Comparison of ENCODE assay signal across 15 mouse cellular contexts in the genomic region with DNA sequence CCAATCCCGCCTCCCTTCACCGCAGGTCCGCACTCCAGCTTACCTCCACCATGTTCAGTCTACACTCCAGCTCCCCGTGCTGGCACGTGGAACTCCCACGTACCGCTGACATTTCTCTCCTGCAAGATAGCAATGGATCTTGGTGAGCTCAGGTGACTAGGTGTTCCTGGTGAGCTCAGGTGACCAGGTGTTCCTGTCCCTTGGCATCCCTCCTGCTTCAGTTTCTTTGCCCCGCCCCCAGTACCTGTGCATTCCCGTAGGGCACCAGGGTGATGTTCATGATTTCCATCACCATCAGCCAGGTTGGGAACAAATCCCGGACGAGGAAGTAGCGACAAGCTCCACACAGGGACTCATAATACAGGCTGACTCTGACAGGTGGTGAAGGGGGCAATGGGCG. TPM values are rescaled to one million over a fixed set of nuclear protein-coding genes. Genes with fewer than 3 reads are reported as not detected.
DNase-seq lines count a peak whose midpoint lies in the region; ATAC-seq lines count a peak whose summit lies in the region.
"Had no signal": no experiment of that assay in that cellular context is flagged by ENCODE, and none has a peak within 500 bp of the region (broad histone marks: within the 10 kb centered on the region; RNA-seq: fewer than 3 reads in every experiment).

No protein-coding gene starts in this region.

- WGBS in lung, embryonic 15.5 days, result 84% methylated on average over 13 of the region's 13 CpGs
- 75% methylated on average over 13 of the region's 13 CpGs for WGBS in liver, embryonic 13.5 days (ENCODE audit: insufficient replicate concordance)

- DNase-seq in lung, postnatal 36 days, result no peak
- no peak for DNase-seq in liver, embryonic 13.5 days
- DNase-seq in layer of hippocampus, postnatal 10 days (ENCODE audit: low spot score in 2 of 2), result no peak
- no peak for DNase-seq in c-Kit-positive CD71-positive TER-119-positive erythroid progenitor cells, embryonic 14.5 days (ENCODE audit: low spot score)
- DNase-seq: adrenal gland, postnatal 25 days; cerebellum, adult 2 months; heart, adult 18-20 months; kidney, adult 11 months; lung, adult 18-20 months; right cerebral cortex, postnatal 4 days had no signal

- H3K9ac ChIP-seq in lung, embryonic 15.5 days, result no peak overlapping the region
- H3K9ac ChIP-seq in liver, embryonic 13.5 days, result peak overlapping the region; percentile 83

- no peak overlapping the region for H3K27ac ChIP-seq in lung, embryonic 15.5 days
- H3K27ac ChIP-seq in liver, embryonic 13.5 days, result peak overlapping the region; percentile 96

- H3K27me3 ChIP-seq in erythroblast, embryonic 14.5 days (ENCODE audit: control insufficient read depth), result no peaks in the 10 kb centered on the region
- H3K27me3 ChIP-seq in lung, embryonic 15.5 days, result no peaks in the 10 kb centered on the region
- H3K27me3 ChIP-seq in liver, embryonic 13.5 days, result no peaks in the 10 kb centered on the region

- ATAC-seq in erythroblast, adult 5-6 weeks (replicated peaks; ENCODE audit: low FRiP score, poor library complexity, severe bottlenecking), result no peak
- no peak for ATAC-seq in lung, embryonic 15.5 days (ENCODE audit: borderline replicate concordance, extremely low read depth, low FRiP score, low TSS enrichment)
- ATAC-seq in liver, embryonic 13.5 days (ENCODE audit: low read depth), result no peak
- ATAC-seq in inflammation-experienced regulatory T-cells, adult 6 months, result no peak
- ATAC-seq: midbrain, embryonic 16.5 days had no signal

- peak overlapping the region; percentile 97; the same call in 1 of the 2 replicates for H3K4me2 ChIP-seq in lung, embryonic 15.5 days
- peak overlapping the region; percentile 98 for H3K4me2 ChIP-seq in liver, embryonic 13.5 days

- peaks cover 95% of the 10 kb centered on the region for H3K4me1 ChIP-seq in erythroblast, embryonic 14.5 days (ENCODE audit: control insufficient read depth)
- peaks cover 41% of the 10 kb centered on the region for H3K4me1 ChIP-seq in lung, embryonic 15.5 days
- H3K4me1 ChIP-seq in liver, embryonic 13.5 days (replicated peaks), result peaks cover 94% of the 10 kb centered on the region

- peaks cover 36% of the 10 kb centered on the region for H3K36me3 ChIP-seq in erythroblast, embryonic 14.5 days (ENCODE audit: control insufficient read depth)
- H3K36me3 ChIP-seq in lung, embryonic 15.5 days, result peaks cover 14% of the 10 kb centered on the region
- peaks cover 21% of the 10 kb centered on the region for H3K36me3 ChIP-seq in liver, embryonic 13.5 days

- H3K4me3 ChIP-seq in erythroblast, embryonic 14.5 days (replicated peaks), result peak overlapping the region; percentile 52
- no peak overlapping the region for H3K4me3 ChIP-seq in lung, embryonic 15.5 days
- peak overlapping the region; percentile 68 for H3K4me3 ChIP-seq in liver, embryonic 13.5 days (replicated peaks)

- H3K9me3 ChIP-seq in erythroblast, embryonic 14.5 days (ENCODE audit: control insufficient read depth, low read length), result no peaks in the 10 kb centered on the region
- no peaks in the 10 kb centered on the region for H3K9me3 ChIP-seq in lung, embryonic 15.5 days
- no peaks in the 10 kb centered on the region for H3K9me3 ChIP-seq in liver, embryonic 13.5 days (replicated peaks)

RNA-seq across cellular contexts. Expression of gene Mpv17l2, which starts 3.9 kb away (rescaled TPM):
- 11.4 and 15.6 TPM in 2 replicates for polyA plus RNA-seq in erythroblast, embryonic 14.5 days (2012)
- total RNA-seq in erythroblast, adult 5-6 weeks (2015; ENCODE audit: low replicate concordance), result 8.2 and 9.6 TPM in 2 replicates
- total RNA-seq in erythroblast, adult 5-6 weeks (2017; ENCODE audit: low replicate concordance), result 3.8 and 6.4 TPM in 2 replicates
- 35.4 and 36.2 TPM in 2 replicates for polyA plus RNA-seq in lung, embryonic 15.5 days (2015; fragmentation: Nextera tagmentation; extraction: Ambion mirVana)
- polyA plus RNA-seq in liver, embryonic 13.5 days (2015; fragmentation: Nextera tagmentation; extraction: Ambion mirVana), result 45.6 and 50.4 TPM in 2 replicates
- total RNA-seq in layer of hippocampus, postnatal 10 days (2021), result 10 to 100 TPM; 45.3 to 49.9 TPM
- polyA plus RNA-seq in inflammation-experienced regulatory T-cells, adult 6 months (2017; shearing (Covaris generic)), result 10 to 100 TPM; 35.5 to 46.1 (median 42.5) TPM

RNA-seq across cellular contexts. Expression of gene Rab3a, which starts 10.2 kb away (rescaled TPM):
- 0.30 and 0.59 TPM in 2 replicates for polyA plus RNA-seq in erythroblast, embryonic 14.5 days (2012)
- total RNA-seq in erythroblast, adult 5-6 weeks (2015; ENCODE audit: low replicate concordance), result not detected in 2 replicates
- 1.5 TPM in 1 of 2 replicates, not detected in the other for total RNA-seq in erythroblast, adult 5-6 weeks (2017; ENCODE audit: low replicate concordance)
- 12.8 and 12.9 TPM in 2 replicates for polyA plus RNA-seq in lung, embryonic 15.5 days (2015; fragmentation: Nextera tagmentation; extraction: Ambion mirVana)
- 2.7 and 3.9 TPM in 2 replicates for polyA plus RNA-seq in liver, embryonic 13.5 days (2015; fragmentation: Nextera tagmentation; extraction: Ambion mirVana)
- 100 to 1,000 TPM; 584 to 714 TPM for total RNA-seq in layer of hippocampus, postnatal 10 days (2021)
- 1 to 10 TPM; 4.6 to 8.6 (median 7.9) TPM for polyA plus RNA-seq in inflammation-experienced regulatory T-cells, adult 6 months (2017; shearing (Covaris generic))

RNA-seq across cellular contexts. Expression of gene Pik3r2, which starts 11.8 kb away (rescaled TPM):
- 3.8 and 4.9 TPM in 2 replicates for polyA plus RNA-seq in erythroblast, embryonic 14.5 days (2012)
- 4.8 and 12.1 TPM in 2 replicates for total RNA-seq in erythroblast, adult 5-6 weeks (2015; ENCODE audit: low replicate concordance)
- 5.9 and 6.3 TPM in 2 replicates for total RNA-seq in erythroblast, adult 5-6 weeks (2017; ENCODE audit: low replicate concordance)
- polyA plus RNA-seq in lung, embryonic 15.5 days (2015; fragmentation: Nextera tagmentation; extraction: Ambion mirVana), result 56.1 and 56.8 TPM in 2 replicates
- 18.0 and 18.2 TPM in 2 replicates for polyA plus RNA-seq in liver, embryonic 13.5 days (2015; fragmentation: Nextera tagmentation; extraction: Ambion mirVana)
- total RNA-seq in layer of hippocampus, postnatal 10 days (2021), result 100 to 1,000 TPM; 170 to 174 TPM
- 1 to 10 TPM; 2.6 to 5.4 (median 5.4) TPM for polyA plus RNA-seq in inflammation-experienced regulatory T-cells, adult 6 months (2017; shearing (Covaris generic))

RNA-seq across cellular contexts. Expression of gene Mast3, which starts 40.2 kb away (rescaled TPM):
- polyA plus RNA-seq in erythroblast, embryonic 14.5 days (2012), result 3.7 and 4.8 TPM in 2 replicates
- 21.7 and 29.2 TPM in 2 replicates for total RNA-seq in erythroblast, adult 5-6 weeks (2015; ENCODE audit: low replicate concordance)
- 3.9 and 5.4 TPM in 2 replicates for total RNA-seq in erythroblast, adult 5-6 weeks (2017; ENCODE audit: low replicate concordance)
- polyA plus RNA-seq in lung, embryonic 15.5 days (2015; fragmentation: Nextera tagmentation; extraction: Ambion mirVana), result 13.6 and 15.8 TPM in 2 replicates
- polyA plus RNA-seq in liver, embryonic 13.5 days (2015; fragmentation: Nextera tagmentation; extraction: Ambion mirVana), result 4.9 and 6.2 TPM in 2 replicates
- 100 to 1,000 TPM; 179 to 186 TPM for total RNA-seq in layer of hippocampus, postnatal 10 days (2021)
- polyA plus RNA-seq in inflammation-experienced regulatory T-cells, adult 6 months (2017; shearing (Covaris generic)), result 10 to 100 TPM; 14.8 to 20.5 (median 18.4) TPM

RNA-seq across cellular contexts. Expression of gene Pde4c, which starts 41.2 kb away (rescaled TPM):
- 0.02 TPM in 1 of 2 replicates, not detected in the other for polyA plus RNA-seq in erythroblast, embryonic 14.5 days (2012)
- total RNA-seq in erythroblast, adult 5-6 weeks (2015; ENCODE audit: low replicate concordance), result not detected in 2 replicates
- not detected in 2 replicates for total RNA-seq in erythroblast, adult 5-6 weeks (2017; ENCODE audit: low replicate concordance)
- polyA plus RNA-seq in lung, embryonic 15.5 days (2015; fragmentation: Nextera tagmentation; extraction: Ambion mirVana), result 0.08 and 0.16 TPM in 2 replicates
- polyA plus RNA-seq in liver, embryonic 13.5 days (2015; fragmentation: Nextera tagmentation; extraction: Ambion mirVana), result 0.40 and 0.43 TPM in 2 replicates
- total RNA-seq in layer of hippocampus, postnatal 10 days (2021), result under 1 TPM; 0.51 to 0.64 TPM
- polyA plus RNA-seq in inflammation-experienced regulatory T-cells, adult 6 months (2017; shearing (Covaris generic)), result under 1 TPM; 0.19 to 0.59 (median 0.25) TPM
